Mouse (Mus musculus) heart, embryonic 14.5 days (tissue): ENCODE measurements around the gene Prpf18. TPM values are rescaled to one million over a fixed set of nuclear protein-coding genes. Genes with fewer than 3 reads are reported as not detected.

ENCODE experiments used
- ATAC-seq: fragments of 200-750 bp; cut with Nextera tagmentation; 2 replicates; pipeline ENCODE4 v1.8.0; 2017; ENCODE audit warnings: low read depth, moderate TSS enrichment; ENCODE audit not compliant: insufficient number of reproducible peaks, insufficient read depth, low FRiP score
- H3K27ac ChIP-seq, 2 experiments: fragments of 200-500 bp in 1 of 2; fragments of 300-500 bp in 1 of 2; sonication (generic) in 1 of 2; replicated peaks in 1 of 2; 2 replicates each; pipeline ENCODE4 v1.5.1; 2012 to 2014; ENCODE audit warnings: low read depth in 2 of 2, low read length in 2 of 2, control low read depth in 1 of 2, mild to moderate bottlenecking in 1 of 2, mixed read lengths in 1 of 2; ENCODE audit not compliant: control insufficient read depth in 1 of 2, insufficient read depth in 1 of 2
- H3K27me3 ChIP-seq: fragments of 300-500 bp; sonication (generic); 2 replicates; pipeline ENCODE4 v1.6.1; 2014; ENCODE audit warnings: mild to moderate bottlenecking, low read length, control low read depth; ENCODE audit not compliant: control insufficient read depth, insufficient read depth
- H3K36me3 ChIP-seq: fragments of 300-500 bp; sonication (generic); 2 replicates; pipeline ENCODE4 v1.6.1; 2014; ENCODE audit warnings: mild to moderate bottlenecking, control low read depth, low read length, mixed read lengths; ENCODE audit not compliant: control insufficient read depth, insufficient read depth
- H3K4me1 ChIP-seq, 2 experiments: fragments of 200-500 bp in 1 of 2; fragments of 300-500 bp in 1 of 2; sonication (generic) in 1 of 2; 2 replicates each; pipeline ENCODE4 v1.6.1; 2012 to 2014; ENCODE audit warnings: low read length in 2 of 2, control low read depth in 1 of 2, mixed read lengths in 1 of 2; ENCODE audit not compliant: control insufficient read depth in 2 of 2, insufficient read depth in 2 of 2
- H3K4me2 ChIP-seq: fragments of 300-500 bp; sonication (generic); 2 replicates; pipeline ENCODE4 v1.6.1; 2014; ENCODE audit warnings: mild to moderate bottlenecking, low read length
- H3K4me3 ChIP-seq, 2 experiments: fragments of 200-500 bp in 1 of 2; fragments of 300-500 bp in 1 of 2; sonication (generic) in 1 of 2; 2 replicates each; pipeline ENCODE4 v1.5.1; 2012 to 2014; ENCODE audit warnings: low read length in 2 of 2, mild to moderate bottlenecking in 2 of 2, control low read depth in 1 of 2, low read depth in 1 of 2, moderate library complexity in 1 of 2; ENCODE audit not compliant: control insufficient read depth in 1 of 2, insufficient read depth in 1 of 2
- H3K9ac ChIP-seq: fragments of 300-500 bp; sonication (generic); 2 replicates; pipeline ENCODE4 v1.6.1; 2014; ENCODE audit warnings: mild to moderate bottlenecking, low read length
- H3K9me3 ChIP-seq: fragments of 300-500 bp; sonication (generic); 2 replicates; pipeline ENCODE4 v1.6.1; 2016; ENCODE audit warnings: low read length, control low read depth; ENCODE audit not compliant: control insufficient read depth
- WGBS: fragments of 180-500 bp; shearing (Covaris S2); extraction: QIAGEN DNeasy Blood & Tissue Kit; methylation state at CpG from one replicate; pipeline ENCODE4 v1.1.7; 2014; 5-methylcytosine and 5-hydroxymethylcytosine counted together
- polyA plus RNA-seq: library from polyadenylated mRNA; unstranded; fragments of >200 nt; fragmentation: Nextera tagmentation; extraction: Ambion mirVana; gene quantifications from 2 replicates; pipeline ENCODE4 v1.2.1, GENCODE M21; 2014

Prpf18 gene
- polyA plus RNA-seq, 1 experiment from 2014 or later, result 27.8 TPM

DNA sequence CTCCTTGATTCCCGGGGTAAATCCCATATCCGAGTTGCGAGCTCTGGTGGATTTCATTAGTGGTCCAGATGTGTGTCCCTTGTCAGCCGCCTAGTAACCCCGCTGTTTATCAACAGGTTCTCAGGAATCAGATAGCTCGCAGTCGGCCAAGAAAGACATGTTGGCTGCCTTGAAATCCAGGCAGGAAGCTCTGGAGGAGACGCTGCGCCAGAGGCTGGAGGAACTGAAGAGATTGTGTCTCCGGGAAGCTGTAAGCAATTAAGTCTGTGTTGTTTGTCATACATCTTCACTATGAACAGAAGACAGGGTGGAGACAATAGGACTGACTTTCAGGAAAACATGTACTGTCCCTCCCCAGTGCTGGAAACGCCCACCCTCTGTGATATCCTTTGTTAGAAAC is 65.7 kb downstream of the Prpf18 start:
- Histone ChIP-seq H3K9me3 (no peaks in the 10 kb centered on the region), H3K27me3 (no peaks in the 10 kb centered on the region), H3K4me1 (peaks cover 9 to 18% of the 10 kb centered on the region in 2 experiments), H3K27ac (0 out of 4 replicates have a peak overlapping the region, but pooled peaks of 1 of the 2 experiments have one; percentile 10), H3K9ac (no peak overlapping the region), H3K36me3 (peaks cover 57% of the 10 kb centered on the region), H3K4me2 (no peak overlapping the region), H3K4me3 (no peak overlapping the region)
- WGBS, result 46% methylated on average over 11 of the region's 11 CpGs
- ATAC-seq, result no peak

DNA sequence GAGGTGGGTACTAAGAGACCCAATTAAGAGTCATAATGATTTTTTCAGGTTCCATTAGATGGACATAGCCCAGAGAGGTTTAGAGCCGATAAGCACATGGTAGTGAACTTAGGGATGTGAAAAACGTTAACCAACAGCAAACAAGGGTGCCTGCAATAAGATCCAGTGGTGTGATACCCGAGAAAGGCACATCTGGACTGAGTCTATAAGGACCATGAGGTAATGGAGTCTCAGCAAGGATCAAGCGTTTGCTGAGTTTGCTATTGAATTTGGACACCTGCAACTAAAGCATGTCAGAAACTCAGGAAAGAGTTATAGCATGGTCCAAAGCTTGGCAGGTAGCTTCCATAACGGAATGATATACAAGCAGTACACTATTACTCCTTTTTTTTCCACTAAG is 67.7 kb downstream of the Prpf18 start:
- H3K27ac ChIP-seq, result no peak overlapping the region
- WGBS, result 85% methylated on average over 5 of the region's 5 CpGs
- no peak overlapping the region for H3K9ac ChIP-seq
- H3K36me3 ChIP-seq, result peaks cover 43% of the 10 kb centered on the region
- no peaks in the 10 kb centered on the region for H3K9me3 ChIP-seq
- ATAC-seq, result no peak
- no peak overlapping the region for H3K4me2 ChIP-seq
- no peaks in the 10 kb centered on the region for H3K27me3 ChIP-seq
- H3K4me3 ChIP-seq, result no peak overlapping the region
- H3K4me1 ChIP-seq, result peaks cover 13 to 18% of the 10 kb centered on the region in 2 experiments

DNA sequence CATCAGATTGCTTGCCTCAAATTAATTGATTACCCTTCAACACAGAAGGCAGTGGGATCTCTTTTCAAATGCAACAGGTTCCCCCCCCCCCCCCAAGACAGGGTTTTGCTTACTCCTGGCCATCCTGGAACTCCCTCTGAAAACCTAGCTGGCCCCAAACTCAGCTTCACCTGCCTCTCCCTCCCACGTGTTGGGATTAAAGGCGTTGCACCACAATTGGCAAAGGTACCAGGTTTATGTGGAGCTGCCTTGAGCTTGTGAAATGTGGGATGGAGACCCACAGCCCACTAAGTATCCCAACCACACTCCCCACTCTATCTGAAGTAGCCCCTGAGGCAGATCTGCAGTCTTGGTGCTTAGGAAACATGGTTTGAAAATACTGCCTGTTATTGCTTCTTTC is 69.0 kb downstream of the Prpf18 start:
- no peak for ATAC-seq
- Histone ChIP-seq H3K4me3 (no peak overlapping the region), H3K27ac (no peak overlapping the region), H3K36me3 (peaks cover 36% of the 10 kb centered on the region), H3K27me3 (no peaks in the 10 kb centered on the region), H3K4me1 (peaks cover 15 to 23% of the 10 kb centered on the region in 2 experiments), H3K9me3 (no peaks in the 10 kb centered on the region), H3K4me2 (no peak overlapping the region), H3K9ac (no peak overlapping the region)
- WGBS, result 87% methylated on average over 2 of the region's 2 CpGs

DNA sequence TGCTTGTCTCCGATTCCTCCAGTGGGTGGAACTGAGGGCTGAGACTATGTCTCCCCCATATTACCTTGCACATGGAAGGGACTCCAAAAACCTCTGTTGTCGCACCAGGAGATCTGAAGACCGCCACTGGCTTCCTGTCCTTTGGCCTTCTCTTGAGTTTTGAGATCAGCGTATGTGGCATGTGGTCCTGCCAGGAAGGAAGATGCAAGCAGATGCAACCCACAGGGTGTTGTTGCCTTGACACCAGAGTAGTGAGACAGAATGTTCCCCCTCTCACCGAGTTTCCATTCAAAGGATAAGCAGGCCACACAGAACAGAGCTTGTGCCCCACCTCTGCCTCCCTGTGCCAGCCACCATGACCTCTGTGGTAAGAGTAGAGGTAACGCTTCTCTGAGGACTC is 71.2 kb downstream of the Prpf18 start:
- H3K36me3 ChIP-seq, result peaks cover 34% of the 10 kb centered on the region
- no peak overlapping the region for H3K4me2 ChIP-seq
- H3K9ac ChIP-seq, result no peak overlapping the region
- peaks cover 7 to 8% of the 10 kb centered on the region in 2 experiments; a peak in 3 of 4 replicates for H3K4me1 ChIP-seq
- H3K4me3 ChIP-seq, result no peak overlapping the region
- no peaks in the 10 kb centered on the region for H3K27me3 ChIP-seq
- no peak for ATAC-seq
- 85% methylated on average over 6 of the region's 6 CpGs for WGBS
- H3K27ac ChIP-seq, result no peak overlapping the region
- no peaks in the 10 kb centered on the region for H3K9me3 ChIP-seq

DNA sequence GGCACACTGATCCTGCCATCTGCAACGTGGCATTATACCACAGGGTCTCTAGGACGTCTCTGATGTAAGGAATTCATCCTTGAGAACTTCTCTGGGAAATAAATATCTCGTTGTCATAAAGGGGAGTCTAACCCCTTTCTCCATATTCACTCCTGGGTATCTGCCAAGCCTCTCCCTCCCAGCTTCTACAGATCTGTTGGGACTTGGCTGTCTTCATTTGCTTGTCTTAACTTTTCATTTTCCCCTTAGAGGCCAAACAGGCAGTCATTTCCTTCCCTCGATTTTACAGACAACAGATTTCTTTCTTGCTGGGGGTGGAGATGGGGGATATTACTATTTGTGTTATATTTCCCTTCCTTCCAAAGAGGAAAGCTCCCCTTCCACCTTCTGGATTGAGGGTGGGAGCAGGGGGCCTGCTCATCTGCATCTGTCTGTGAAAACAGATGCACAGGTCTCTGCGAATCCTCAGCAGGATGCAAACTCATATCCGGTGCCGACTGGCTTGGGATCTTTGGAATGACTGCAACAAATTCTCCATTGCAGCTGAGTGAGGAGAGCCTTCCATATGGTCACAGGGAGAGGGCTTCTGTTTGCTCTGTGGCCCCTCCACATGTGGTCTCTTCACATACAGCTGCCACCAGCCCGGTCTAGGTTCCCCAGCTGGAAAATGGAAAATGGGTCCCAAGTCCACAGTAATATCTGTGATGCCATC is 72.4 kb downstream of the Prpf18 start:
- no peak overlapping the region for H3K9ac ChIP-seq
- ATAC-seq, result no peak
- H3K36me3 ChIP-seq, result peaks cover 46% of the 10 kb centered on the region
- peaks cover 7 to 8% of the 10 kb centered on the region in 2 experiments; a peak in 3 of 4 replicates for H3K4me1 ChIP-seq
- H3K4me2 ChIP-seq, result no peak overlapping the region
- H3K9me3 ChIP-seq, result no peaks in the 10 kb centered on the region
- no peaks in the 10 kb centered on the region for H3K27me3 ChIP-seq
- 68% methylated on average over 8 of the region's 8 CpGs for WGBS
- peak overlapping the region; percentile 39 to 58; a peak in 2 of 4 replicates for H3K27ac ChIP-seq
- no peak overlapping the region for H3K4me3 ChIP-seq

DNA sequence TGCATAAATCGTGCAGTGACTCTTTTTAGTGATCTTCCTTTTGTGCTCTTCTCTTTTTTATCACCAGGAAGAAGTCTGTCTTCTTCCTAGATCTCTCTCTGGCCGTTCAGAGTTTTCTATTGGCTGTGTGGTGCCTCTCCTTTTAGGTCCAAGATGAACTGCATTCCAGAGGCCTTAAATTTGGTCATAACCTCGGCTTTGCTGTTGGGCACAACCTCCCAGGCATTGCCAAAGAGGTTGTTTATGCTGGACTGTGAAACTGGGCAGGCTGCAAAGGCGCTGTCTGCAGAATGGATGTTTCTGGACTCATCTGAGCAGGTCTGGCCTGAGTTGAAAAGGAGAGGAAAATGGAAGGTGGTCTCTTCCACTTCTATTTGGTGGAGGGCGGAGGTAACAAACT is 73.6 kb downstream of the Prpf18 start:
- Histone ChIP-seq H3K9me3 (no peaks in the 10 kb centered on the region), H3K9ac (no peak overlapping the region), H3K4me1 (peaks cover 7 to 8% of the 10 kb centered on the region in 2 experiments; a peak in 3 of 4 replicates), H3K36me3 (peaks cover 58% of the 10 kb centered on the region), H3K4me3 (no peak overlapping the region), H3K27me3 (no peaks in the 10 kb centered on the region), H3K4me2 (no peak overlapping the region), H3K27ac (no peak overlapping the region; a peak in 1 of 4 replicates)
- 70% methylated on average over 5 of the region's 5 CpGs for WGBS
- ATAC-seq, result no peak

GRCm38 (mm10) chr2:4575975-4576374 is 75.9 kb downstream of the Prpf18 start:
- Histone ChIP-seq H3K4me3 (no peak overlapping the region), H3K27me3 (no peaks in the 10 kb centered on the region), H3K36me3 (peaks cover 64% of the 10 kb centered on the region), H3K9me3 (no peaks in the 10 kb centered on the region), H3K27ac (no peak overlapping the region), H3K4me1 (peaks cover 5 to 8% of the 10 kb centered on the region in 2 experiments; a peak in 3 of 4 replicates), H3K4me2 (no peak overlapping the region), H3K9ac (no peak overlapping the region)
- no peak for ATAC-seq
- WGBS, result 96% methylated on average over 7 of the region's 7 CpGs

- Histone ChIP-seq H3K36me3 (peaks cover 61% of the 10 kb centered on the region), H3K4me3 (no peak overlapping the region), H3K27ac (no peak overlapping the region), H3K4me2 (no peak overlapping the region), H3K27me3 (no peaks in the 10 kb centered on the region), H3K4me1 (peaks cover 6 to 9% of the 10 kb centered on the region in 2 experiments), H3K9ac (no peak overlapping the region), H3K9me3 (no peaks in the 10 kb centered on the region)
- WGBS, result 85% methylated on average over 2 of the region's 2 CpGs
- no peak for ATAC-seq
Measured at GRCm38 (mm10) chr2:4575163-4575562, 76.8 kb downstream of the Prpf18 start.
